In the genomic region with DNA sequence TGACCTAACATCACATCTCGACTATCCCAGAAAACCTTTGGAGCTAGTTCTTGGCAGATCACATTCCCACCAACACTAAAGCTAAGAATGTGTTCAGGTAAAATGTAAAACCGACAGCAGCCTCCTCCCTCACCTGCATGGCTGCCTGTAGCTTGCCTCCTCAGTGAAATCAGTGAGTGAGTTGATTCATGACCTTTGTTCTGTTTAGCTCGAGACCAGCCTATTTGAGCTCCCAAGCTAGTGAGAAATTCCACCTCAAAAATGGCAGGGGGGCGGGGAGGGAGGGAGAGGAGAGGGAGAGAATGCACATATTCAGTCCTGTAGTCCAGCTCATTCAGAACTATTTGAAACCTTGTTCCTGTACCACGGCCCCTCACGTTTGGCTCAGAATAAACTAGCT, we compare ENCODE assay signal across 16 mouse cellular contexts.
DNase-seq lines count a peak whose midpoint lies in the region; ATAC-seq and TF ChIP-seq lines count a peak whose summit lies in the region.
"Had no signal": no experiment of that assay in that cellular context is flagged by ENCODE, and none has a peak within 500 bp of the region (broad histone marks: within the 10 kb centered on the region; RNA-seq: fewer than 3 reads in every experiment).

No protein-coding gene starts in this region.

- H3K27me3 ChIP-seq in intestine, embryonic 14.5 days (replicated peaks; ENCODE audit: control insufficient read depth, insufficient read depth, low read length): no peaks in the 10 kb centered on the region
- no peaks in the 10 kb centered on the region for H3K27me3 ChIP-seq in intestine, embryonic 15.5 days (replicated peaks)
- no peaks in the 10 kb centered on the region for H3K27me3 ChIP-seq in kidney, postnatal 0 days (ENCODE audit: insufficient read depth, low read length)
- H3K27me3 ChIP-seq in testis, adult 2 months (ENCODE audit: control insufficient read depth, insufficient read depth, low read length): no peaks in the 10 kb centered on the region
- no peaks in the 10 kb centered on the region for H3K27me3 ChIP-seq in forebrain, embryonic 10.5 days (ENCODE audit: poor library complexity, severe bottlenecking)
- H3K27me3 ChIP-seq: embryonic facial prominence, embryonic 13.5 days; forebrain, embryonic 13.5 days; heart, embryonic 13.5 days had no signal

- no peak for TF ChIP-seq CTCF in kidney, postnatal 0 days (IDR thresholded peaks at IDR 0.05; ENCODE audit: low read depth)
- no peak for TF ChIP-seq CTCF in testis, adult 2 months (IDR thresholded peaks at IDR 0.05; ENCODE audit: control insufficient read depth, insufficient read depth, insufficient replicate concordance, low read depth, low read length)

- no peak overlapping the region for H3K4me3 ChIP-seq in intestine, embryonic 14.5 days (ENCODE audit: low read depth, low read length)
- no peak overlapping the region for H3K4me3 ChIP-seq in intestine, embryonic 15.5 days (replicated peaks)
- no peak overlapping the region for H3K4me3 ChIP-seq in kidney, postnatal 0 days (replicated peaks; ENCODE audit: low read depth, low read length)
- H3K4me3 ChIP-seq in testis, adult 2 months (ENCODE audit: control insufficient read depth, low read depth, low read length): peak overlapping the region; percentile 68; the same call in 1 of the 2 replicates
- H3K4me3 ChIP-seq in forebrain, embryonic 10.5 days: no peak overlapping the region
- H3K4me3 ChIP-seq: embryonic facial prominence, embryonic 13.5 days; forebrain, embryonic 13.5 days; heart, embryonic 13.5 days had no signal

- H3K4me2 ChIP-seq in intestine, embryonic 14.5 days (ENCODE audit: low read length): no peak overlapping the region
- no peak overlapping the region for H3K4me2 ChIP-seq in intestine, embryonic 15.5 days (replicated peaks)
- no peak overlapping the region for H3K4me2 ChIP-seq in kidney, postnatal 0 days (ENCODE audit: low read length)
- H3K4me2 ChIP-seq: embryonic facial prominence, embryonic 13.5 days; forebrain, embryonic 13.5 days; heart, embryonic 13.5 days had no signal

- DNase-seq in intestine, embryonic 14.5 days (ENCODE audit: low spot score): peak; percentile 45
- DNase-seq in kidney, postnatal 0 days (ENCODE audit: low spot score): no peak
- DNase-seq in kidney, postnatal 25 days: no peak
- DNase-seq in testis, postnatal 14 days (ENCODE audit: low spot score): no peak
- DNase-seq in forebrain, embryonic 10.5 days (ENCODE audit: extremely low spot score, low spot score): no peak
- DNase-seq: adrenal gland, adult 2 months; adrenal gland, postnatal 25 days; cerebellum, postnatal 36 days; forebrain, postnatal 0 days; gastrocnemius, postnatal 14 days; heart, postnatal 36 days had no signal

- TF ChIP-seq POLR2A in testis, adult 2 months (IDR thresholded peaks at IDR 0.05; ENCODE audit: control insufficient read depth, low read depth, low read length): no peak

- no peak for ATAC-seq in intestine, embryonic 14.5 days (replicated peaks; ENCODE audit: low FRiP score, low TSS enrichment, low read depth)
- no peak for ATAC-seq in intestine, embryonic 15.5 days
- ATAC-seq in kidney, postnatal 0 days (replicated peaks; ENCODE audit: low FRiP score, low read depth): peak; percentile 54; the same call in 1 of the 2 replicates
- ATAC-seq: forebrain, embryonic 13.5 days; forebrain, postnatal 0 days had no signal

- 58% methylated on average over 6 of the region's 6 CpGs for WGBS in intestine, embryonic 14.5 days
- WGBS in intestine, embryonic 15.5 days: 56% methylated on average over 6 of the region's 6 CpGs
- WGBS in kidney, postnatal 0 days: 58% methylated on average over 6 of the region's 6 CpGs
- WGBS in forebrain, embryonic 10.5 days: 78% methylated on average over 6 of the region's 6 CpGs

- no peak overlapping the region for H3K27ac ChIP-seq in intestine, embryonic 14.5 days (ENCODE audit: low read depth)
- no peak overlapping the region for H3K27ac ChIP-seq in intestine, embryonic 15.5 days
- peak overlapping the region; percentile 6; the same call in 1 of the 2 replicates for H3K27ac ChIP-seq in kidney, postnatal 0 days
- no peak overlapping the region for H3K27ac ChIP-seq in testis, adult 2 months (ENCODE audit: control insufficient read depth, insufficient read depth, low read depth, low read length)
- H3K27ac ChIP-seq in forebrain, embryonic 10.5 days: no peak overlapping the region
- H3K27ac ChIP-seq: embryonic facial prominence, embryonic 13.5 days; forebrain, embryonic 13.5 days; heart, embryonic 13.5 days had no signal

- no peaks in the 10 kb centered on the region for H3K9me3 ChIP-seq in intestine, embryonic 14.5 days (ENCODE audit: control insufficient read depth, low read length)
- no peaks in the 10 kb centered on the region for H3K9me3 ChIP-seq in intestine, embryonic 15.5 days
- H3K9me3 ChIP-seq in kidney, postnatal 0 days (replicated peaks; ENCODE audit: low read length): no peaks in the 10 kb centered on the region
- H3K9me3 ChIP-seq in forebrain, embryonic 10.5 days: no peaks in the 10 kb centered on the region
- H3K9me3 ChIP-seq: embryonic facial prominence, embryonic 13.5 days; forebrain, embryonic 13.5 days; heart, embryonic 13.5 days had no signal

- no peak overlapping the region for H3K9ac ChIP-seq in intestine, embryonic 14.5 days (ENCODE audit: low read length)
- H3K9ac ChIP-seq in intestine, embryonic 15.5 days: no peak overlapping the region
- no peak overlapping the region for H3K9ac ChIP-seq in kidney, postnatal 0 days (ENCODE audit: low read depth, low read length)
- H3K9ac ChIP-seq: embryonic facial prominence, embryonic 13.5 days; forebrain, embryonic 13.5 days; forebrain, postnatal 0 days; heart, embryonic 13.5 days had no signal

- H3K36me3 ChIP-seq in intestine, embryonic 14.5 days (ENCODE audit: control insufficient read depth, insufficient read depth, low read length): no peaks in the 10 kb centered on the region
- H3K36me3 ChIP-seq in intestine, embryonic 15.5 days: no peaks in the 10 kb centered on the region
- H3K36me3 ChIP-seq in kidney, postnatal 0 days (ENCODE audit: insufficient read depth, low read length): no peaks in the 10 kb centered on the region
- H3K36me3 ChIP-seq in testis, adult 2 months (ENCODE audit: control insufficient read depth, insufficient read depth, low read length): no peaks in the 10 kb centered on the region
- H3K36me3 ChIP-seq in forebrain, embryonic 10.5 days (replicated peaks): no peaks in the 10 kb centered on the region
- H3K36me3 ChIP-seq: embryonic facial prominence, embryonic 13.5 days; heart, embryonic 13.5 days had no signal

- peaks cover 5% of the 10 kb centered on the region for H3K4me1 ChIP-seq in intestine, embryonic 14.5 days (replicated peaks; ENCODE audit: control insufficient read depth, insufficient read depth, low read length)
- peaks cover 16% of the 10 kb centered on the region; the same call in 1 of the 2 replicates for H3K4me1 ChIP-seq in intestine, embryonic 15.5 days (replicated peaks)
- no peaks in the 10 kb centered on the region for H3K4me1 ChIP-seq in kidney, postnatal 0 days (replicated peaks; ENCODE audit: insufficient read depth, low read length)
- no peaks in the 10 kb centered on the region for H3K4me1 ChIP-seq in testis, adult 2 months (ENCODE audit: control insufficient read depth, insufficient read depth, low read length)
- H3K4me1 ChIP-seq in forebrain, embryonic 10.5 days: peaks cover 5% of the 10 kb centered on the region; the same call in 1 of the 2 replicates
- H3K4me1 ChIP-seq: embryonic facial prominence, embryonic 13.5 days; forebrain, embryonic 13.5 days had no signal
